Mouse (Mus musculus) spleen, postnatal 0 days (tissue): ENCODE measurements around the gene Sqstm1. TPM values are rescaled to one million over a fixed set of nuclear protein-coding genes. Genes with fewer than 3 reads are reported as not detected.

ENCODE experiments used
- polyA plus RNA-seq: library from polyadenylated mRNA; unstranded; fragments of >200 nt; fragmentation: Nextera tagmentation; extraction: Ambion mirVana; gene quantifications from 2 replicates; pipeline ENCODE4 v1.2.1, GENCODE M21; 2015

The Sqstm1 gene
- 142 and 167 TPM in 2 replicates for polyA plus RNA-seq

GRCm38 (mm10) chr11:50210505-50211151, at the start of gene Sqstm1, which contains the start of gene Mgat4b:
Sqstm1 (minus strand) TSS chr11:50210827.
Mgat4b (plus strand) TSS chr11:50210890.

DNA sequence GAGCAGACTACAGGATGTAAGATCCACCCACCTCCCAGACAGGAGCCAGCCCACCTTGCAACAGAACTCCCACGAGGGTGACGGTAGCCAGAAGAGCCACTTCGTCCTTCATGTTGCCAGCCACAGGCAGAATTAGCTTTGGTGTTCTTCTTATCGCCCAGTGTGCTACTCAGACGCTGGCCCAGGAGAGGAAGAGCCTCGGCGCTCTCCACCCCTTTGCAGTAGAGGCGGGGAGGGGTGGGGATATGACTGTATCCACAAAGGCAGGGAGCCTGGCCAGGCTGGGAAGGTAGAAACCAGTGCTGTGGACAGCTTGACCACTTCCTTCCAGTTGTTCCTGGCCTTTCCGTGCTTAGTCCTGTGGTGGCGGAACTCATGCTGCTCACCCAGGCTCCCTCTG, 27.7 kb upstream of the Sqstm1 start, which contains the start of gene Ltc4s:
TSS of gene Ltc4s (minus strand) at position 293 of the 400 bp plus-strand sequence.

GRCm38 (mm10) chr11:50174111-50174729, 36.4 kb downstream of the Sqstm1 start, which contains the start of gene Mrnip:
Mrnip (plus strand) TSS chr11:50174444.

Other genes with a start within 250 kb of the Sqstm1 start
- gene Rnf130, start 185.5 kb downstream of the Sqstm1 start, polyA plus RNA-seq = 60.5 and 79.4 TPM in 2 replicates
- 14.2 and 17.6 TPM in 2 replicates for gene Tbc1d9b, start 79.4 kb downstream of the Sqstm1 start, polyA plus RNA-seq
- gene Mrnip, start 36.4 kb downstream of the Sqstm1 start, polyA plus RNA-seq = 12.2 and 12.7 TPM in 2 replicates
- 25.7 and 27.6 TPM in 2 replicates for gene Mgat4b, start 63 bp upstream of the Sqstm1 start, polyA plus RNA-seq
- gene Ltc4s, start 27.8 kb upstream of the Sqstm1 start, polyA plus RNA-seq = 3.0 and 3.4 TPM in 2 replicates
- 3.1 and 3.9 TPM in 2 replicates for gene Maml1, start 81.5 kb upstream of the Sqstm1 start, polyA plus RNA-seq
- gene Canx, start 114.8 kb upstream of the Sqstm1 start, polyA plus RNA-seq = 172 and 176 TPM in 2 replicates
- not detected in 2 replicates for gene Cby3, start 143.6 kb upstream of the Sqstm1 start, polyA plus RNA-seq
- 199 and 211 TPM in 2 replicates for gene Hnrnph1, start 166.2 kb upstream of the Sqstm1 start, polyA plus RNA-seq
- 8.8 and 11.7 TPM in 2 replicates for gene Rufy1, start 220.3 kb upstream of the Sqstm1 start, polyA plus RNA-seq